Mouse (Mus musculus): ENCODE measurements around the gene Fli1.

Fli1 gene

DNA sequence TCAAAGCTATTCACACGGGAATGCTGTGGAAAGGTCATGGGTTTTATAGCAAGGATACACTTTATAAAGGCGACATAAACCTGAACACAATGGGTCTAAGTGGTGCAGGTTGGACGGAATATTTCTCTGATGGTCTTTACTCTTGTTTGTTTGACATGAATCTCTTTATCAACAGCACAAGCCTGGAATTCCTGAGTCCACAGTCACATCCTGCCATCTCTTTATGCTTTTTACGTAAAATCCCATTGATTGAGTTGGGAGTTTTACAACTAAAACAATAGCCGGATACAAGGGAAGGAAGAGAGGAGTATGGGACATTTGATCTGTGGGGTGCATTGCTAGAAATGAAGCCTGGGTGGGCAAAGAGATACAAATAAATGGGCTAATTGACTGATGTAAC, 16.9 kb downstream of the Fli1 start:
- DNase-seq (ENCODE audit: low read depth, low spot score), result no peak

DNA sequence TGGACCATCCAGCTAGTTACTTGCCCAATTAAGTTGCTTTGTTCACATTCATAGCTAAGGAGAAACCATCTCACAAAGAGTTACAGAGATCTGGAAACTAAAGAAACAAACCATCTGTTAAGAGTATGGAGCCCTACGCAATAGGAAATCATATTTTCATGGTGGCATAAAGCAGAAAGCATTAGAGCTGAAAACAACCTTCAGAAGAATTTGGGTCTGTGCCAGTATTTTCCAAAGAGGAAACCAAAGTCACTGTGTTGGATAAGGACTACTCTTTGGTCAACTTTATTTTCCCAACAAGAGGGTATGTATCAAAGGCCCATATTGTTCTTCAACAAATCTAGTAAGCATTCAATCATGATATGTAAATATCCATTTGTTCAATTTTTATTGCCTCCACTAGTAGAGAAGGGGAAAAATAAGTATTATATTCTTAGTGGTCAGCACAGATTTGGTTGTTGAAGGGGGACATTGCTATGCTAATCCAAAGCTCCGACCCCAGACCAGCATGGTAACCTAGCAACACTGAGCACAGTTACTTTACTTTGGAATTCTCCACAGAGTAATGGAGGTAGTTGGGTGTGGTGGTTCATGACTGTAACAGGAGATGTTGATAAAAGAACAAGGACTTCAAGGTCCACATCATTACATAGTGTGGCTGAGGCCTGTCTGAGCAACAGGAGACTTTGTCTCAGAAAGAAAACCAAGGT, 20.0 kb downstream of the Fli1 start:
- DNase-seq (ENCODE audit: low read depth, low spot score), result no peak

DNA sequence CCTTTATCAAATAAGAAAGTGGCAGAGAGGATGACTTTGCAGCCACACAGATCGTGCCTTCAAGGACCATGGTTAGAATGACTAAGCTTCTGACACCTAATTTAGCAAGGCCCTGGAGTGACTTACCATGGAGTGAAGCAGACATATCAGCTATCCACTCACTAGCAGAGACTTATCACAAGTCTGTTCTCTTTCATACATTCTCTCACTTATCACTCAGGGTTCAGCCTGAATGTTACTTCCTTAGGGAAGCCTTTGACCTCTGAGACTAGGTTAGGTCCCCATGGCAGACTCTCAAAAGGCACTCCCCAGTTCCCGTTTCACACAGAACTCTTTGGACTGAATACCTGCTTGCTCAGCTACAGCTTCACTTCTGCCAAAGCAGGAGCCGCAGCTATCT, 21.3 kb downstream of the Fli1 start:
- DNase-seq (ENCODE audit: low read depth, low spot score), result no peak

DNA sequence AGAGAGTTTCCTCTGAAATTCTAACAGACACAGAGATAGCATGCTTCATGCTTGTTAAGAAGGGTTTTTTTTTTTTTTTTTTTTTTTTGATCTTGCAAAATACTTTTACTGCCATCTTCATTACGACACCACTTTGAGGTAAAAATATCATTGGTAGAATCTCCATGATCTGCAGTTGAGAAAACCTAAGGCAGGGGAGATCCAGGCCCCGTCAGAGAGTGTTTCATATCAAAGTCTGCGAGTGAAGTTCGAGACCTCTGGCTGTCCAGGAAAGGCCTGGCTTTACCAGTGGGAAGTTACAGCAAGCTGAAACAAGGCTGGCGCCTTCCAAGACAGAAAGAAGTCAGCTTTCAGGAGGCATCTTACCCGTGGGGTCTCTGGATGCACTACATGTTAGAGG, 21.8 kb downstream of the Fli1 start:
- DNase-seq (ENCODE audit: low read depth, low spot score), result no peak

DNA sequence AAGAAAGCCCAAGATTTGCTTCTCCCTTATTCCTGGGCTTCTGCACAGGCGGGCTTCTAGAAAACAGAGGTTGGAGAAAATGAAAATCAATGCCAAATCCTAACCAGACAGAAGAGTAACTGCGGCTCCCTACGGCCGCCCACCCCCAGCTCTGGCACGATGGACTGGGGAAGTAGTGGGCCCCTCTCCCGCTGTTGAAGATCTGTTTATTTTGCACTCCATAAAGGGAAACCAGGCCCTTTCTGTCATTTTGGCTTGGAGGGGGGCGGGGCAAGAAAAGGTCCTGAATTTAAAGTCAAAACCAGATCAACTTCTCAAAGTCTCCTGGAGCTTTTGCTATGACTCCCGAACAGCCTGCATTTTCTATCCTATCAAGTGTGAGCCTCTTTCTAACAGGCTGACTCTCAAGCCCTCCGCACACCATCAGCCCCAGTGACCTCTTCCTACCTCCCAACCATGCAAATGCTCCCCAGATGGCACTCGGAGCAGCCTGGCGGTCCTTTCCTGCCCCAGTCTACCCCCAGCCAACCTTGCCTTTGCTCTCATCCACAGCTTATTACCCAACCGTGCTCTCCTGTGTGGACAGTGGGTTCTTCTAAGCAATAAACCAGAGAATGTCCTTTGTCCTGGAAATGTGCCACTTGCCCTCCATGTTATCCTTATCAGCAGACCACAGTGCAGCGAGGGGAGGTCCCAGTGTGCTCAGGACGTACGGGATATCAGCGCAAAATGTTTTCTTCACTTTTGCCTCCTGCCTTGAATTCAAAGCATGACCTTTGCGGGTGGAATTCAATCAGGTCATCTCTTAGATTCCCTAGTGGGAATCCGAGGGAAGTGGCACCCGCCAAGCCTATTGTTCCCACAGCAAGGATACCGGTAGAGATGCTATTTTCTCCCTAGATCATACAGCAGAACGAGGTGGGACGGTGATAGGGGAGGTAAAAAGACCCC, 23.3 kb downstream of the Fli1 start:
- no peak for DNase-seq (ENCODE audit: low read depth, low spot score)

DNA sequence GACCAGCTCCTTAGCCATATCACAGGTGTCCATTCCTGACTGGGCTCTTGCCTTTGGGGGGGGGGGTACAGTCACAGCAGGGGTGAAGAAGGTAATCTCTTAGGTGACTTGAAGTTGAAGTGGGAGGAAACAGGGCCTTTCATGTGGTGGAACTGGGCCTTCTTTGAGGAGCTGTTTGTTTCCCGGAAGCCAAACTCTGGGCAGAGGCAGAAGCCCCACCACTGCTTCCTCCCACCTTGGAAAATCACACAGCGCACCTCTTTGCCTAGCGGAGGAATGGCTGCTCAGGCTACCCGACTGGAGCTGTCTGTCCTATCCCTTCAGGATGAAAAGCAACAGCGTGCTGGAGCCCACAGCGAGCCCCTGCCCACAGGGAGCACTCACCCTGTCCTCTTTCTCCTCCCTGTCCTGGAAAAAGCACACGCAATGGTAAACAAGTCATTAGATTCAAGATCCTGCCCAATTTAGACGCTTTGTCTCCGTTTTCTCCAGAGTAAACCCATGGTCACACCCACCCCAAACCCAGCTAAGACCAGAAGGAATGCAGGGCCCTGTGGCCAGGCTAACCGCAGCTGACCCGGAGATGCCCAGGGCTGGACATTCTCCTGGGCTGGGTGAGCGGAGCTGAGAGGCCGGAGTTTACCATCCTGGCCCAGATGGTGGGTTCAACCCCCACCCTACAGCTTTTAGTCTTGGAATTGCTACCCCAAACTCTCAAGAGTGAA, 24.1 kb downstream of the Fli1 start:
- no peak for DNase-seq (ENCODE audit: low read depth, low spot score)

DNA sequence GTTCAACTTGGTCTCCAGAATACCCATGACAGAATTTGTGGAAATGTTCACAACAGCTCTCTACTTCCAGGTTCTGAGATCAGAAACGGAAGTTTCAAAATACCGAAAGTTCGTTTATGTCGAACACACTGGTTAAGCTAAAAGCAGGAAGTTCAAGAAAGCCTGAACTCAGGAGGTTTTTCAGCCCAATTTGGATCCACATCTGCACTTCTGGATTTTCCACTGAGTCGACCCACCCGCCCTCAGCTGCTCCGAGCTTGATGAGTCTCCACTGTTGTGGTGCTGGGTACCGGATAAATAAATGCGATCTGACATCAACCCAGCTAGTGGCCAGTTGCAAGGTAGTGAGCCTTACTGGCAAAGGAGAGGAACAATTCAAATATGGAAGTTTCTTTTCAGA, 26.0 kb downstream of the Fli1 start:
- DNase-seq (ENCODE audit: low read depth, low spot score), result peak; percentile 31

DNA sequence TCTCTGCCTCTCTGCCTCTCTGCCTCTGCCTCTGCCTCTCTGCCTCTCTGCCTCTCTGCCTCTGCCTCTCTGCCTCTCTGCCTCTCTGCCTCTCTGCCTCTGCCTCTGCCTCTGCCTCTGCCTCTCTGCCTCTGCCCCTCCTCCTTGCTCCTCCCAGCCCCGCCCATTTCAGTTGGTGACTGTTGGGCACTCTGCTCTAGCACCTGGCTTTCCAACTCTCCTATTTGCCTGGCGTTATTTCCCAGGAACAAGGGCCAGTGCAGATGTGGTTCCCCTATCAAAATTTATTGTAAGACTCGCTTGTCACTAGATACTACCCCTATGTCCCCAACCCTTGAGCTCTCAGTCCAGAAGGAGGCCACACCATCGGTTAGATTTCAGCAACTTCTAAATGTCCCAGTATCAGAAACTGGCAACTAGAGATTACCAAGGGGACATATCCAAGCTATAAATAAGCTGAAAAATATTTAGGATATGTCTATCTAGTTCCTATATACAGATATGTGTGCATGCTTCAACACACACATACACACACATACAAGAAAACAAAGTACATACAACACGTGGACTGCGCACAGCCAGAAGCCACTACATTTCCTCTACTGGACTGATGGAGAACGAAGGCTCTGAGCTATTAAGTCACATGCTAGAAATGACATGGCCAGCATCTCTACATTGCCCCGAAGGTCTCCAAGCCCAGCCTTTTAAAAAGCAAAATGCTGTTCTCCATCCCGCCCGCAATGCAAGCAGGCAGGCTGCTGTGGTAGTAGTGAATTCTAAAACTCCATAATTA, 26.6 kb downstream of the Fli1 start:
- DNase-seq (ENCODE audit: low read depth, low spot score), result no peak

DNA sequence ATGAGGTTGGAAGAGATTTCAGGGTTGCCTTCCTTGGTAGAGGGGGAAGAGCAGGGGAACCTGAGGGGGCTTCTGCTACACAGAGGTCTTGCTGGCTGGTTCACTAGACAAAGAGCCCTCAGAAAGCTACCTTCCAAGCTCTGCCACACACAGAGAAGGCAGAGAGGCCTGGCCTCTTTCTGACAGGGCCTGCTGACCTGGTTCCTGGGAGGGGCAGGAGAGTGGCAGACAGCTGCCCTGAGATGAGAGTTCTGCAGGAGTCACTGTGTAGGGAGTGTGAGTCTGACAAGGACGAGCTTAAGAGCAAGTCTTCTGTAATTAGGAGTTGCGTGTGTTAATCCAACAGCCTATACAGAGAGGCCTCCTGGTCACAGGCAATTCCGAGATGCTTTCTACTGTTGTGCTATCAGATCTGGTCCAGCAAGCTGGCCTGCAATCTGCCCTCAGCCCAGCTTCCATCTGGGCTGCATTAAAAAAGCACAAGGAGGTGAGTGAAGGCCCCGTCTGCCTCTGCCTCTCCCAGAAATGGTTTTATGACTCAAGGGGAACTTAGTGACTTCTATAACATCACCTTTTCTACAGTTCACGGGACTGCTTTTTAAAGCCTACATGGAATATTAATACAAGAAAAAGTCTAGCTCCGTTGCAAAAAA, 28.1 kb downstream of the Fli1 start:
- no peak for DNase-seq (ENCODE audit: low read depth, low spot score)

DNA sequence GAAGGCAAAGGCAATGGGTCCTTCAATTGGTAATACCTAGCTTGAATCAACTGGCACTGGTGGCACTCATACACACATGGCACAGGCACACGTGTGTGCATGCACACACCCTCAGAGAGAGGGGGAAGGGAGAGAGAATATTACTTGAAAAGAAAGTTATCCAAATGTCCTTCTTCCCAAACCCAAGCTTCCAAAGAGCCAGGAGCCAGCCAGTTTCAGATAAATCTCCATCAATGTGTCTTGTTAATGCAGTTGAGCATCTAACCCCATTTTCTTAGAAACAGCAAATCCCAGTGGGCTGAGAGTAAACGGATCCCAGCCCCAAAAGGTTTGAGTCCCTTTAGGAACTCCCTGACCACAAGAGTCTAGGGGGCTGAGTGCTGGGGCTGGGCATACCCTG, 29.2 kb downstream of the Fli1 start:
- no peak for DNase-seq (ENCODE audit: low read depth, low spot score)

DNA sequence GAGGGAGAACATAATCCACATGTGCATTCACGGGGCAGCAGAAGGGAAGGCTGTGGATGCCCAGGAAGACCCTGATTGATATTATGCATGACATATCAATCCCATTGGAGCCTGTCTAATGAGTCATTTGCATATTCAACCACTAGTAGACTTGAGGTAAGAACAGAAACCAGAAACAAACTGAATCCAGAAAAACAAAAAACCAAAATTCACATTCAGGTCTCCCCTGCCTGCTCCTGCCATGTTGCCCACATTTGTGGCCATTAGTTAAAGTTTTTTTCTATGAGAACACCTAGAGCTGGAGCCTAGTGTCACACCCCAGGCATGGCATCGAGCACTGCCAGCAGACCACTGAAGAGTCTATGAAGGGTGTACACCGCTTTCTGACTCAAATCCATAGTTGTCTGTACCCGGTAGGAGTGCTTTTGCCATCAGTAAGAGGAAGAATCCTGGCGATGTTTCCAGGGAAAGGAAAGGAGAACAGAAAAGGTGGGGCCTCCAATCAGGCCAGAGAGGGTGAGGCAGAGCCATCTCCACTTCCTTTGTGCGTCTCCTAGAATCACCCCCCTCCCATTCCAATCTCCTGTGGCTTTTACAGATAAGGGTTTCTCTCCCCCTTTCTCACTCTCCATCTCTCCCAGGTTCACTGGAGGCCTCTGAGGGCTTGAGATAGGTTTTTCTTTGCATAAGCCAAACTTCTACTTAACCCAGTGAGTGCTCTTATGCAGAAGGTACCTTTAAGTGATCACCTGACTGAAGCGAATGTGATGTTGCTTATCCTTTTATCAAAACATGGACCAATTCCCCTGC, 32.0 kb downstream of the Fli1 start:
- DNase-seq (ENCODE audit: low read depth, low spot score), result no peak

DNA sequence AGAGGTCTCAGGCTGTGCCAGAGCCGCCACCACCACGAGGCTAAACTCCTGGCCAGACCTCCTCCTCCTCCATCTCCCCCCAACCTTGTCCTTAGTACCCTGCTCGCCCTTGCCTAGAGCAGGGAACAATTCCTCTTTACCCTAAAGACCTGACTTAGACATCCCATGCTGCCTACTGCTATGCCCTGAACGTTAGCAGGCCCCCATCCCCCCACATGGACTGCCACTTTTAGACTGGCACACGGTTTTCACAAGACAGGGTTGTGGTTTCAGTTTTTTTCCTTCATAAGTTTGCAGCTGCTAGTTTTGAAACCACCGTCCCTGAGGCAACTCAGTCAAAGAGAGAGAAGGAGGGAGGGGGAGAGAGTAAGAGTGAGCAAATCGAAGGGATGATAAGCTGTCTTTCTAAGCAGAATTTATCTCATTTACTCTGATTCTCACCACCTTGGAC, 32.9 kb downstream of the Fli1 start:
- DNase-seq (ENCODE audit: low read depth, low spot score), result no peak

DNA sequence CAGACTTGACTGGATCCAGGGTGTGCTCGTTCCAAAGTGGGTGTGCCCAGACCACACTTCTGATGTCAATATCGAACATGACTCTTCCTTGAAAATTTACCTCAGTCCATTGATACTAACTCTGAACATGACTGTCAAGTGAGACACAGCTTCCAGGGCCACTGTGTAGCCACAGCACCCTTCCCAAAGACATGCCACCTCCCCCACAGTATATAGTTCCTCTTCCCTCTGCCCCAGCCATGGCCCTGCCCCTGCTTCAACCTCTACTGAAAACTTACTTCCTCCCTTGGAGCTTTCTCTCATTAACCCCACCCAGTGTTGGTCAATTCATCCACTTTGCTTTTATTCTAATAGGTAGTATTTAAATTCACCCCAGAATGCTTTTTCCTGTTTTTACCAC, 34.0 kb downstream of the Fli1 start:
- DNase-seq (ENCODE audit: low read depth, low spot score), result no peak

DNA sequence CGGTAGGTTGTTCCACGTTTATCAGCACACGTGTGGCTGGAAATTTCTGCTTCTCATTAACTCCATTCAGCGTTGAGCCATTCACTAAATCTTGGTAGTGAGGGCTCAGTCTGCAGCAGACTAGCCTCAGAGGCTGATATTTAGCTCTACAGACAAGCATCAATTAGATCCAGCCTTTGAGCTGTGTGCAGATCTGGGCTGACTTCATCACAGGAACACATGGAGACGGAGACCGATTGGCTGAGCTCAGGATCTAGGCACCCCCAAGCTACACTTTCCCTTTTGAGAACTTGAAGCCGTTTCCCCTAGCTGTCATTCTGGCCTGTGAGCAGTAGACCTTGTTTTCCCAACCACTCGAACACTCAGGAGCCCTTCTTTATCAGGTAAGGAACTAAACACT, 34.5 kb downstream of the Fli1 start:
- DNase-seq (ENCODE audit: low read depth, low spot score), result no peak

DNA sequence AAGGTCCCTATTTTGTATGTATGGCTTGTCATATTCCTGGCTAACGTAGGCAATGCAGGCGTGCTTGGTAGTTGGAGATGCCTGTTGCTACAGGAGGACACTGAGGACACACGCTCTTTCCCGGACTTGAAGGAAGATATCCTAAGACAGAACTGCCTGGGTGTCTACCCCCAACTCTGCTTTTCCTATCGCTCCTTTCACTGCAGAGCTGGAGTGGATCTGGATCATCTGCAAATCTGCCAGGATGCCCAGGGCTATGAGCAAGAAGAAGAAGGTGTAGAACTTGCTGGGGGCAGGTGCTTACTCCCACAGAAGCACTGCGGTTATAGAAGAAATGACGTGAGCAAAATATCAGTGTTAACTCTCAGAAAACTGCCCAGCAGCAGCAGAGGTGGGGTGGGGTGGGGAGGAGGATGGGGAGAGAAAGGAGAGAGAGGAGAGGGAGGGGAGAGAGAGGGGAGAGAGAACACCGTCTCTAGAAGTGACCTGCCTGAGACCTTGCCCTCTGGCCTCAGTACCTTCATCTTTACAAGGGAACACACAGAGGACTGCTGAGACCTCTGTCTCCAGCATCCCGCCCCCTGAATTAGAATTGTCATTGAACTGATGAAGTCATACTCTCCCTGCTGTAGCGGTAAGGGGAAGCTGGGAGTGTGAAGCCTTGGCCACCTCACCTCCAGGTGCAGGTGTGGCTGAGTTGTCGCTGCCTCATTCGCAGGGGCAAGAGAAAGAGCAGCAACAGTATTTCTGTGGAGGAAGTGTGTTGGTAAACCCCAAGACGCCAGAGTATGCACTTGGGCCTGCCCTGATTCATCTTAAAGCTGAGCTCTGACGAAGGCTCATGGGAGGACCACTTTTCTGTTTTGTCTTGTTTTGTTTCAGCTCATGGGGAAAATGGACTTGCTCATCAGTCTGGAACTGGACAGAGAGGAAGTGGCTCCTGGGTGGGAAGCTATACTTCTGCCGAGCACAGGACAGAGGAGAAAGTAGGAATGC, 35.5 kb downstream of the Fli1 start:
- no peak for DNase-seq (ENCODE audit: low read depth, low spot score)

DNA sequence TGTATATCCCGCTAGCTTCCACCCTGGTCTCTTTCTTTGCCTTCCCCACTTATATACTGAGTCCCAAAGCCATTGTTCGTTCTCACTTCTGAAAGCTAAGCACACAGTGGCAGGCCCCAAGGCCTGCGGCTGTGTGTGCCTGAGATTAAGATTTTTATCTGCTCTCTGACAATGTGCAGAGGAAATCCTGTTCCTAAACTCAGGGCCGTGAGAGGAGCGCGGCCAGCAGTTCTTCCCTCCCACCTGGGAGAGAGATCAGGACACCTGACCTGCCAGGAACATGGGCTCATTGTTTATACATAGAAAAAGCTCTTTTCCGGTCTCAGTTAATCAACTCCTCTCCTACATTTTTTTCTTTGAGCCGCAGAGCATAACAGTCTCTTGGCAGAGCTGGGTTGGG, 36.5 kb downstream of the Fli1 start:
- DNase-seq (ENCODE audit: low read depth, low spot score), result no peak

DNA sequence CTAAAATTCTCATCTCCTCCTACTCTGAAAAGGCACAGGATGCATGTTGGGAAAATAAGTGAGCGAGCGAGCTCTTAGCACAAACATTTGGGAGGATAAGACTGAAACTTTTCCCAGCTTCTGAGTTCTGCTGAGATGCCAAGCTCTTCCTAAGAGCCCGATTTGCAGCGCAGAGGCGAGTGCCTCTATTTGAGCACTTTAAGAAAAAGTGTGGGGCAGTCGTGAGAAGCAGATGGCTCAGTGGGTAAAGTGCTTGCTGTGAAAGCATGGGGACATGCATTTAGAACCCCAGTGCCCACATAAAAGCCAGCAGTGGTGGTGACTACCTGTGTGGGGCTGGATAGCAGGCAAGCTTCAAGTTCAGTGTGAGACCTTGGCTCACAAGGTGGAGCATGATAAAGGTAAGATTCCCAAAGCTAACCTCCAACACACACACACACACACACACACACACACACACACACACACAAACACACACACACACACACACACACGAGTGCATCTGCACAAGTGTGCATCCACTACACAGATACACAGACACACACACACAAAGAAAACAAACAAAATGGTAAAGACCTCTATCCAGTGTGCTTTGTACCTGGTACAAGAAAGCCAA, 37.1 kb downstream of the Fli1 start:
- peak; percentile 32 for DNase-seq (ENCODE audit: low read depth, low spot score)

DNA sequence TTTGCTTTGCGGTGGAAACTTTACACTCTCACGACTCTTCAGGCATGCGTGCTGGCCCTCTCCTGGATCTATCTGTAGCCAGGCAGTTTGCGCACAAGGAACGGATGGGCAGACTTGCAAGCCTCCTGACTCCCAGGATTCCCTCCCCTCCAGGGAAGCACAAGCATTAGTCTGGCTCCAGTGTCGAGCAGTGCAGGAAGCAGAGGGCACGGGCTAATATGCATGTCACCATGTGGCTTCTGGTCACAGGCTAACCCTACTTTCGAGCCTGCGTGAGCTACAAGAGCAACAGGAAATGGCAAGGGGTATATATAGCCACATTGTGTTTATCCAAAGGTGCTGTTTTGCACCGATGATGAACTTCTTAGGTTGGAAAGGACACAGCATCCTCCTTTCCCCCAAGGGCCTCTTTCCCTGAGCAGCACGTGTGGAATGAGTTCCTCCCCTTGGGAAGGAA, 38.6 kb downstream of the Fli1 start:
- no peak for DNase-seq (ENCODE audit: low read depth, low spot score)
